Mouse (Mus musculus): Measurements from ENCODE around the gene Zzef1. TPM values are rescaled to one million over a fixed set of nuclear protein-coding genes. Genes with fewer than 3 reads are reported as not detected.

Gene Zzef1
- total RNA-seq, 2 experiments from 2014 or later, result 47.8 to 49.5 TPM

- DNase-seq (ENCODE audit: low spot score in 2 of 2), result no peak
- no peak for TF ChIP-seq CTCF (conservative IDR thresholded peaks at IDR 0.05)
- no peak overlapping the region for H3K4me3 ChIP-seq
- no peak overlapping the region for H3K27ac ChIP-seq
Measured at GRCm38 (mm10) chr11:72854251-72854650, 58.2 kb downstream of the Zzef1 start.

GRCm38 (mm10) chr11:72856764-72857163 is 60.7 kb downstream of the Zzef1 start:
- no peak for TF ChIP-seq CTCF (conservative IDR thresholded peaks at IDR 0.05)
- no peak for DNase-seq (ENCODE audit: low spot score in 2 of 2)
- no peak overlapping the region for H3K4me3 ChIP-seq
- H3K27ac ChIP-seq, result no peak overlapping the region

- Histone ChIP-seq H3K27ac (no peak overlapping the region; the same call in 1 of the 2 replicates), H3K4me3 (no peak overlapping the region)
- TF ChIP-seq CTCF (conservative IDR thresholded peaks at IDR 0.05), result no peak
- peak; percentile 16 to 21 for DNase-seq (ENCODE audit: low spot score in 2 of 2)
Measured at GRCm38 (mm10) chr11:72861236-72861635, 65.2 kb downstream of the Zzef1 start.

GRCm38 (mm10) chr11:72866446-72866845 is 70.4 kb downstream of the Zzef1 start:
- DNase-seq (ENCODE audit: low spot score in 2 of 2), result no peak
- Histone ChIP-seq H3K4me3 (no peak overlapping the region), H3K27ac (no peak overlapping the region)
- TF ChIP-seq CTCF (conservative IDR thresholded peaks at IDR 0.05), result no peak

- no peak overlapping the region for H3K27ac ChIP-seq
- no peak for TF ChIP-seq CTCF (conservative IDR thresholded peaks at IDR 0.05)
- no peak for DNase-seq (ENCODE audit: low spot score in 2 of 2)
- no peak overlapping the region for H3K4me3 ChIP-seq
Measured at GRCm38 (mm10) chr11:72872061-72872460, 76.0 kb downstream of the Zzef1 start.

GRCm38 (mm10) chr11:72892623-72893022 is 96.6 kb downstream of the Zzef1 start:
- DNase-seq (ENCODE audit: low spot score in 2 of 2), result no peak
- H3K4me3 ChIP-seq, result no peak overlapping the region
- no peak for TF ChIP-seq CTCF (conservative IDR thresholded peaks at IDR 0.05)
- H3K27ac ChIP-seq, result no peak overlapping the region

- no peak overlapping the region for H3K27ac ChIP-seq
- TF ChIP-seq CTCF (conservative IDR thresholded peaks at IDR 0.05), result no peak
- no peak overlapping the region for H3K4me3 ChIP-seq
- no peak for DNase-seq (ENCODE audit: low spot score in 2 of 2)
Measured at GRCm38 (mm10) chr11:72908391-72908790, 112.4 kb downstream of the Zzef1 start.

GRCm38 (mm10) chr11:72917299-72917996 is 121.4 kb downstream of the Zzef1 start:
- no peak for TF ChIP-seq CTCF (conservative IDR thresholded peaks at IDR 0.05)
- no peak overlapping the region for H3K27ac ChIP-seq
- no peak for DNase-seq (ENCODE audit: low spot score in 2 of 2)
- no peak overlapping the region for H3K4me3 ChIP-seq

- no peak overlapping the region for H3K4me3 ChIP-seq
- no peak for DNase-seq (ENCODE audit: low spot score in 2 of 2)
- H3K27ac ChIP-seq, result peak overlapping the region; percentile 1; the same call in 1 of the 2 replicates
- TF ChIP-seq CTCF (conservative IDR thresholded peaks at IDR 0.05), result no peak
Measured at GRCm38 (mm10) chr11:72923116-72923515, 127.1 kb downstream of the Zzef1 start.

- no peak overlapping the region for H3K4me3 ChIP-seq
- TF ChIP-seq CTCF (conservative IDR thresholded peaks at IDR 0.05), result no peak
- no peak for DNase-seq (ENCODE audit: low spot score in 2 of 2)
- H3K27ac ChIP-seq, result no peak overlapping the region
Measured at GRCm38 (mm10) chr11:72924458-72924857, 128.4 kb downstream of the Zzef1 start.

- no peak for TF ChIP-seq CTCF (conservative IDR thresholded peaks at IDR 0.05)
- Histone ChIP-seq H3K27ac (0 out of 2 replicates have a peak overlapping the region, but pooled peaks have one; percentile 29), H3K4me3 (no peak overlapping the region)
- no peak for DNase-seq (ENCODE audit: low spot score in 2 of 2)
Measured at GRCm38 (mm10) chr11:72925067-72925466, 129.0 kb downstream of the Zzef1 start.

- DNase-seq (ENCODE audit: low spot score in 2 of 2), result peak in 1 of 2 experiments; percentile 39
- Histone ChIP-seq H3K4me3 (no peak overlapping the region), H3K27ac (no peak overlapping the region)
- TF ChIP-seq CTCF (conservative IDR thresholded peaks at IDR 0.05), result peak; percentile 98
Measured at GRCm38 (mm10) chr11:72926226-72926890, 130.3 kb downstream of the Zzef1 start.

- Histone ChIP-seq H3K27ac (no peak overlapping the region), H3K4me3 (no peak overlapping the region)
- TF ChIP-seq CTCF (conservative IDR thresholded peaks at IDR 0.05), result no peak
- DNase-seq (ENCODE audit: low spot score in 2 of 2), result no peak
Measured at GRCm38 (mm10) chr11:72928516-72928915, 132.5 kb downstream of the Zzef1 start.
